Mouse (Mus musculus) midbrain, embryonic 16.5 days (tissue): ENCODE measurements at regions not wholly inside any gene's neighbourhood (a gene's known extent, or its start where the extent isn't known, plus 50 kb on each side); places are given as distances from the start of the nearest gene placed in this dataset.
"Not testable (repeated sequence)": the region's sequence is repeated elsewhere in the genome, so short reads cannot be mapped to it uniquely, and the experiment has no call there.

Source experiments
- ATAC-seq: fragments of 200-750 bp; cut with Nextera tagmentation; 2 replicates; pipeline ENCODE4 v1.8.0; 2017; ENCODE audit warnings: moderate TSS enrichment
- H3K27ac ChIP-seq: fragments of 300-500 bp; sonication (generic); 2 replicates; pipeline ENCODE4 v1.5.1; 2014; ENCODE audit warnings: mild to moderate bottlenecking, low read length, mixed read lengths
- H3K27me3 ChIP-seq: fragments of 300-500 bp; sonication (generic); 2 replicates; pipeline ENCODE4 v1.6.1; 2014; ENCODE audit warnings: low read depth, low read length, mixed read lengths; ENCODE audit not compliant: control insufficient read depth, insufficient read depth
- H3K36me3 ChIP-seq: fragments of 300-500 bp; sonication (generic); 2 replicates; pipeline ENCODE4 v1.6.1; 2014; ENCODE audit warnings: mild to moderate bottlenecking, low read length, moderate library complexity, mixed read lengths; ENCODE audit not compliant: control insufficient read depth, insufficient read depth
- H3K4me1 ChIP-seq: fragments of 300-500 bp; sonication (generic); 2 replicates; pipeline ENCODE4 v1.6.1; 2014; ENCODE audit warnings: mild to moderate bottlenecking, low read length, mixed read lengths; ENCODE audit not compliant: control insufficient read depth, insufficient read depth
- H3K4me2 ChIP-seq: fragments of 300-500 bp; sonication (generic); 2 replicates; pipeline ENCODE4 v1.6.1; 2014; ENCODE audit warnings: mild to moderate bottlenecking, low read length, mixed read lengths
- H3K4me3 ChIP-seq: fragments of 300-500 bp; sonication (generic); 2 replicates; pipeline ENCODE4 v1.5.1; 2014; ENCODE audit warnings: low read depth, mild to moderate bottlenecking, low read length, moderate library complexity, mixed read lengths
- H3K9ac ChIP-seq: fragments of 300-500 bp; sonication (generic); 2 replicates; pipeline ENCODE4 v1.6.1; 2014; ENCODE audit warnings: low read depth, low read length, mixed read lengths
- H3K9me3 ChIP-seq: fragments of 300-500 bp; sonication (generic); replicated peaks from 2 replicates; pipeline ENCODE4 v1.6.1; 2014; ENCODE audit warnings: mild to moderate bottlenecking, low read length, mixed read lengths; ENCODE audit not compliant: control insufficient read depth, poor library complexity, severe bottlenecking
- WGBS: fragments of 180-500 bp; shearing (Covaris S2); extraction: QIAGEN DNeasy Blood & Tissue Kit; methylation state at CpG from one replicate; pipeline ENCODE4 v1.1.7; 2014; 5-methylcytosine and 5-hydroxymethylcytosine counted together

- H3K9me3 ChIP-seq, H3K36me3 ChIP-seq, H3K4me2 ChIP-seq, H3K27ac ChIP-seq, H3K4me3 ChIP-seq, H3K4me1 ChIP-seq, H3K9ac ChIP-seq, ATAC-seq, H3K27me3 ChIP-seq: not testable (repeated sequence)
- WGBS: 66% methylated on average over 1 of the region's 1 CpGs
These were observed 505.7 kb upstream of the Olfr1507 start for GRCm38 (mm10) chr14:53001289-53001688.

- 13% methylated on average over 1 of the region's 4 CpGs for WGBS
- H3K9me3 ChIP-seq, H3K27me3 ChIP-seq, H3K4me2 ChIP-seq, H3K36me3 ChIP-seq, H3K27ac ChIP-seq, H3K4me3 ChIP-seq, H3K9ac ChIP-seq, H3K4me1 ChIP-seq: not testable (repeated sequence)
- peak; percentile 54 for ATAC-seq
These were observed 496.7 kb upstream of the Olfr1507 start for GRCm38 (mm10) chr14:52992106-52992760.

GRCm38 (mm10) chr14:52991328-52991665 lies 495.7 kb upstream of the Olfr1507 start:
- not testable (repeated sequence) for H3K4me1 ChIP-seq, H3K36me3 ChIP-seq, H3K27me3 ChIP-seq, H3K9ac ChIP-seq, H3K4me3 ChIP-seq, H3K27ac ChIP-seq, H3K4me2 ChIP-seq, H3K9me3 ChIP-seq
- ATAC-seq: peak; percentile 85
- no CpG with 5 or more reads among the region's 3 CpGs for WGBS

GRCm38 (mm10) chr14:52990569-52991327 lies 495.2 kb upstream of the Olfr1507 start:
- not testable (repeated sequence) for H3K27me3 ChIP-seq, H3K27ac ChIP-seq, H3K4me2 ChIP-seq, H3K4me3 ChIP-seq, H3K36me3 ChIP-seq, H3K4me1 ChIP-seq, H3K9ac ChIP-seq, H3K9me3 ChIP-seq
- peak; percentile 75 for ATAC-seq
- WGBS: no CpG with 5 or more reads among the region's 12 CpGs

- WGBS: 77% methylated on average over 1 of the region's 1 CpGs
- not testable (repeated sequence) for ATAC-seq, H3K27me3 ChIP-seq, H3K4me2 ChIP-seq, H3K36me3 ChIP-seq, H3K4me3 ChIP-seq, H3K9me3 ChIP-seq, H3K9ac ChIP-seq, H3K27ac ChIP-seq, H3K4me1 ChIP-seq
These were observed 494.4 kb upstream of the Olfr1507 start for GRCm38 (mm10) chr14:52989940-52990339.

- H3K27me3 ChIP-seq, H3K36me3 ChIP-seq, H3K4me3 ChIP-seq, H3K9ac ChIP-seq, H3K4me2 ChIP-seq, ATAC-seq, H3K4me1 ChIP-seq, H3K9me3 ChIP-seq, H3K27ac ChIP-seq: not testable (repeated sequence)
- WGBS: no CpG with 5 or more reads among the region's 6 CpGs
These were observed 493.0 kb upstream of the Olfr1507 start for GRCm38 (mm10) chr14:52988563-52988962.

- not testable (repeated sequence) for H3K27me3 ChIP-seq, H3K9ac ChIP-seq
- WGBS: no CpG with 5 or more reads among the region's 12 CpGs
These were observed 476.9 kb upstream of the Olfr1507 start for GRCm38 (mm10) chr14:52972207-52973003.

GRCm38 (mm10) chr14:52962110-52962509 lies 466.6 kb upstream of the Olfr1507 start:
- ATAC-seq, H3K4me2 ChIP-seq, H3K9me3 ChIP-seq, H3K27ac ChIP-seq, H3K27me3 ChIP-seq, H3K9ac ChIP-seq, H3K4me3 ChIP-seq, H3K4me1 ChIP-seq, H3K36me3 ChIP-seq: not testable (repeated sequence)
- 68% methylated on average over 3 of the region's 4 CpGs for WGBS

More at GRCm38 (mm10) chr14:52972207-52973003, 476.9 kb upstream of the Olfr1507 start:
- not testable (repeated sequence) for H3K36me3 ChIP-seq, H3K27ac ChIP-seq, H3K4me2 ChIP-seq, H3K4me1 ChIP-seq, H3K4me3 ChIP-seq, H3K9me3 ChIP-seq
- ATAC-seq: peak; percentile 95

GRCm38 (mm10) chr14:52956515-52956914 lies 461.0 kb upstream of the Olfr1507 start:
- ATAC-seq, H3K4me2 ChIP-seq, H3K9ac ChIP-seq, H3K27me3 ChIP-seq, H3K36me3 ChIP-seq, H3K9me3 ChIP-seq, H3K27ac ChIP-seq, H3K4me3 ChIP-seq, H3K4me1 ChIP-seq: not testable (repeated sequence)
- WGBS: no CpG with 5 or more reads among the region's 2 CpGs
